Mouse (Mus musculus) lung, embryonic 16.5 days (tissue): ENCODE results near the gene Hacd1. TPM values are rescaled to one million over a fixed set of nuclear protein-coding genes. Genes with fewer than 3 reads are reported as not detected.

ENCODE experiments used
- ATAC-seq: fragments of 200-750 bp; cut with Nextera tagmentation; 2 replicates; pipeline ENCODE4 v1.8.0; 2017; ENCODE audit warnings: low read depth, mild to moderate bottlenecking, moderate library complexity
- H3K27ac ChIP-seq: fragments of 300-500 bp; sonication (generic); 2 replicates; pipeline ENCODE4 v1.5.1; 2014; ENCODE audit warnings: mild to moderate bottlenecking, control low read depth, low read length
- H3K27me3 ChIP-seq: fragments of 300-500 bp; sonication (generic); 2 replicates; pipeline ENCODE4 v1.6.1; 2014; ENCODE audit warnings: low read depth, low read length, mixed read lengths; ENCODE audit not compliant: control insufficient read depth, insufficient read depth
- H3K36me3 ChIP-seq: fragments of 300-500 bp; sonication (generic); 2 replicates; pipeline ENCODE4 v1.6.1; 2014; ENCODE audit warnings: low read length; ENCODE audit not compliant: control insufficient read depth, insufficient read depth
- H3K4me1 ChIP-seq: fragments of 300-500 bp; sonication (generic); replicated peaks from 2 replicates; pipeline ENCODE4 v1.6.1; 2014; ENCODE audit warnings: low read length, mixed read lengths; ENCODE audit not compliant: control insufficient read depth, insufficient read depth
- H3K4me2 ChIP-seq: fragments of 300-500 bp; sonication (generic); 2 replicates; pipeline ENCODE4 v1.6.1; 2014; ENCODE audit warnings: low read depth, low read length, control low read depth
- H3K4me3 ChIP-seq: fragments of 300-500 bp; sonication (generic); 2 replicates; pipeline ENCODE4 v1.5.1; 2014; ENCODE audit warnings: mild to moderate bottlenecking, low read length, control low read depth
- H3K9ac ChIP-seq: fragments of 300-500 bp; sonication (generic); 2 replicates; pipeline ENCODE4 v1.6.1; 2014; ENCODE audit warnings: low read length, control low read depth
- H3K9me3 ChIP-seq: fragments of 300-500 bp; sonication (generic); 2 replicates; pipeline ENCODE4 v1.6.1; 2016; ENCODE audit warnings: low read length; ENCODE audit not compliant: control insufficient read depth
- WGBS: fragments of 180-500 bp; shearing (Covaris S2); extraction: QIAGEN DNeasy Blood & Tissue Kit; methylation state at CpG from one replicate; pipeline ENCODE4 v1.1.7; 2014; 5-methylcytosine and 5-hydroxymethylcytosine counted together
- polyA plus RNA-seq: library from polyadenylated mRNA; unstranded; fragments of >200 nt; fragmentation: Nextera tagmentation; extraction: Ambion mirVana; gene quantifications from 2 replicates; pipeline ENCODE4 v1.2.1, GENCODE M21; 2015

Gene Hacd1
- polyA plus RNA-seq, 1 experiment from 2014 or later: 82.0 TPM

- no peak overlapping the region for H3K9ac ChIP-seq
- WGBS: 75% methylated on average over 8 of the region's 8 CpGs
- ATAC-seq: no peak
- no peaks in the 10 kb centered on the region for H3K9me3 ChIP-seq
- H3K36me3 ChIP-seq: no peaks in the 10 kb centered on the region
- no peak overlapping the region for H3K4me3 ChIP-seq
- no peak overlapping the region for H3K27ac ChIP-seq
- peaks cover 3% of the 10 kb centered on the region for H3K4me1 ChIP-seq
- no peaks in the 10 kb centered on the region for H3K27me3 ChIP-seq
- H3K4me2 ChIP-seq: no peak overlapping the region
Measured at GRCm38 (mm10) chr2:14070466-14070865, 14.5 kb upstream of the Hacd1 start.

GRCm38 (mm10) chr2:14069027-14069426 lies 13.1 kb upstream of the Hacd1 start:
- Histone ChIP-seq H3K4me3 (no peak overlapping the region), H3K9me3 (no peaks in the 10 kb centered on the region), H3K9ac (no peak overlapping the region), H3K4me1 (no peaks in the 10 kb centered on the region), H3K4me2 (no peak overlapping the region), H3K36me3 (no peaks in the 10 kb centered on the region), H3K27ac (no peak overlapping the region), H3K27me3 (no peaks in the 10 kb centered on the region)
- ATAC-seq: no peak
- 89% methylated on average over 2 of the region's 2 CpGs for WGBS

- no peaks in the 10 kb centered on the region for H3K9me3 ChIP-seq
- no peak overlapping the region for H3K27ac ChIP-seq
- no peak for ATAC-seq
- no peaks in the 10 kb centered on the region for H3K27me3 ChIP-seq
- no peak overlapping the region for H3K9ac ChIP-seq
- WGBS: 31% methylated on average over 2 of the region's 2 CpGs
- no peak overlapping the region for H3K4me3 ChIP-seq
- no peaks in the 10 kb centered on the region for H3K36me3 ChIP-seq
- no peaks in the 10 kb centered on the region for H3K4me1 ChIP-seq
- H3K4me2 ChIP-seq: no peak overlapping the region
Measured at GRCm38 (mm10) chr2:14065704-14066650, 10.0 kb upstream of the Hacd1 start.

- 1% methylated on average over 47 of the region's 58 CpGs for WGBS
Measured at GRCm38 (mm10) chr2:14055168-14055565, 768 bp downstream of the Hacd1 start.

GRCm38 (mm10) chr2:14054716-14055115 lies 1.2 kb downstream of the Hacd1 start:
- no peaks in the 10 kb centered on the region for H3K9me3 ChIP-seq
- no peaks in the 10 kb centered on the region for H3K36me3 ChIP-seq
- H3K4me2 ChIP-seq: peak overlapping the region; percentile 74
- H3K4me1 ChIP-seq: peaks cover 3% of the 10 kb centered on the region; the same call in 1 of the 2 replicates
- H3K27me3 ChIP-seq: no peaks in the 10 kb centered on the region
- peak overlapping the region; percentile 87 for H3K4me3 ChIP-seq
- peak overlapping the region; percentile 81 for H3K9ac ChIP-seq
- peak overlapping the region; percentile 90 for H3K27ac ChIP-seq
- 4% methylated on average over 6 of the region's 6 CpGs for WGBS
- ATAC-seq: no peak

More at GRCm38 (mm10) chr2:14055168-14055565, 768 bp downstream of the Hacd1 start:
- Histone ChIP-seq H3K4me2 (peak overlapping the region; percentile 74), H3K9ac (peak overlapping the region; percentile 81), H3K36me3 (no peaks in the 10 kb centered on the region), H3K4me3 (peak overlapping the region; percentile 87), H3K9me3 (no peaks in the 10 kb centered on the region), H3K4me1 (peaks cover 3% of the 10 kb centered on the region; the same call in 1 of the 2 replicates), H3K27me3 (no peaks in the 10 kb centered on the region), H3K27ac (peak overlapping the region; percentile 90)
- peak; percentile 90 for ATAC-seq

- WGBS: 62% methylated on average over 3 of the region's 3 CpGs
- Histone ChIP-seq H3K9ac (no peak overlapping the region), H3K4me2 (no peak overlapping the region; the same call in none of the 2 replicates), H3K27me3 (no peaks in the 10 kb centered on the region), H3K4me3 (no peak overlapping the region), H3K4me1 (peaks cover 3% of the 10 kb centered on the region; the same call in 1 of the 2 replicates), H3K27ac (no peak overlapping the region), H3K9me3 (no peaks in the 10 kb centered on the region), H3K36me3 (no peaks in the 10 kb centered on the region)
- no peak for ATAC-seq
Measured at GRCm38 (mm10) chr2:14054163-14054562, 1.8 kb downstream of the Hacd1 start.

GRCm38 (mm10) chr2:14053618-14054017 lies 2.3 kb downstream of the Hacd1 start:
- Histone ChIP-seq H3K9ac (no peak overlapping the region), H3K27me3 (no peaks in the 10 kb centered on the region), H3K9me3 (no peaks in the 10 kb centered on the region), H3K4me3 (no peak overlapping the region), H3K27ac (no peak overlapping the region), H3K4me1 (peaks cover 3% of the 10 kb centered on the region; the same call in 1 of the 2 replicates), H3K36me3 (no peaks in the 10 kb centered on the region), H3K4me2 (no peak overlapping the region)
- ATAC-seq: no peak
- 76% methylated on average over 3 of the region's 3 CpGs for WGBS

- Histone ChIP-seq H3K9ac (no peak overlapping the region), H3K27ac (no peak overlapping the region), H3K36me3 (no peaks in the 10 kb centered on the region), H3K9me3 (no peaks in the 10 kb centered on the region), H3K4me2 (no peak overlapping the region), H3K27me3 (no peaks in the 10 kb centered on the region), H3K4me3 (no peak overlapping the region), H3K4me1 (no peaks in the 10 kb centered on the region)
- WGBS: 48% methylated on average over 5 of the region's 5 CpGs
- no peak for ATAC-seq
Measured at GRCm38 (mm10) chr2:14048808-14049207, 7.1 kb downstream of the Hacd1 start.

- Histone ChIP-seq H3K9ac (no peak overlapping the region), H3K4me3 (no peak overlapping the region), H3K4me2 (no peak overlapping the region), H3K9me3 (no peaks in the 10 kb centered on the region), H3K27ac (no peak overlapping the region), H3K36me3 (no peaks in the 10 kb centered on the region), H3K27me3 (no peaks in the 10 kb centered on the region), H3K4me1 (no peaks in the 10 kb centered on the region)
- no peak for ATAC-seq
Measured at GRCm38 (mm10) chr2:14048381-14048780, 7.6 kb downstream of the Hacd1 start.
